Mouse (Mus musculus) liver, embryonic 14.5 days (tissue): ENCODE measurements around the gene Gm16253.

Experiments used
- CTCF ChIP-seq: IDR thresholded peaks from 2 replicates; pipeline ENCODE4 v1.5.1; 2016; ENCODE audit warnings: antibody characterized with exemption, low read depth, control low read depth
- EP300 ChIP-seq: IDR thresholded peaks from 2 replicates; pipeline ENCODE4 v1.6.1; 2016; ENCODE audit warnings: antibody characterized with exemption, low read depth

GRCm38 (mm10) chr3:96528506-96528905 lies 48.3 kb upstream of the Gm16253 start:
- no peak for TF ChIP-seq EP300
- TF ChIP-seq CTCF: no peak
